ENCODE assay signal across 14 mouse cellular contexts in the genomic region with DNA sequence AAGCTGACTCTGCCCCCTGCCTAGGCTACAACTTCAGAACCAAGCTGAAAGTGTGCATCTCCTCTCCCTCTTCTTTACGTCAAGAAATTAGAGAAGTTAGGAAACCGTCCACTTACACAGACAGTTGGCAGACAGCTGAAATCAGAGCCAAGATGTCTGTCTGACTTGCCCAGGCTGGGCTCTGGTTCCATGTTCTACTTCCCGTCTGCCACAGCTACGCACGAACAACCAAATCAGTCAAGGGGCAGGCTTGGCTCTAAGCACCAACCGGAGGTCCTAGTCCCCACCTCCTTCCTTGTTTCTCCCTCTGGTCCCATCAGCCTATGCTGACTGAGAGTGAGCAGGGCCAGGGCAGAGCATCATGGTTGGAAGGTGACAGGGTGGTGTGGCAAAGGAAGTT.
A peak's percentile ranks its signal among the peaks of the same experiment; 100 is the strongest.
DNase-seq lines count a peak whose midpoint lies in the region; ATAC-seq and TF ChIP-seq lines count a peak whose summit lies in the region.
"Had no signal": no experiment of that assay in that cellular context is flagged by ENCODE, and none has a peak within 500 bp of the region (broad histone marks: within the 10 kb centered on the region; RNA-seq: fewer than 3 reads in every experiment).

No protein-coding gene starts in this region.

- H3K9me3 ChIP-seq in liver, embryonic 11.5 days (ENCODE audit: control insufficient read depth, low read length): no peaks in the 10 kb centered on the region
- no peaks in the 10 kb centered on the region for H3K9me3 ChIP-seq in intestine, postnatal 0 days (ENCODE audit: control insufficient read depth)
- H3K9me3 ChIP-seq: limb, embryonic 13.5 days had no signal

- 59% methylated on average over 6 of the region's 6 CpGs for WGBS in liver, adult 2 months
- 53% methylated on average over 6 of the region's 6 CpGs for WGBS in liver, embryonic 11.5 days
- 71% methylated on average over 6 of the region's 6 CpGs for WGBS in intestine, postnatal 0 days

- no peak for ATAC-seq in liver, embryonic 11.5 days (replicated peaks; ENCODE audit: low FRiP score)
- peak; percentile 73 for ATAC-seq in common myeloid progenitor, adult 5-6 weeks (replicated peaks; ENCODE audit: low read depth, poor library complexity, severe bottlenecking)
- ATAC-seq in intestine, postnatal 0 days: no peak
- ATAC-seq: intestine, embryonic 16.5 days had no signal

- H3K79me2 ChIP-seq in liver, adult 2 months (ENCODE audit: control insufficient read depth, insufficient read depth, low read length): peaks cover 32% of the 10 kb centered on the region; the same call in 1 of the 2 replicates

- no peak overlapping the region for H3K4me3 ChIP-seq in liver, adult 2 months (ENCODE audit: insufficient read depth, low read depth, low read length)
- H3K4me3 ChIP-seq in liver, embryonic 11.5 days (ENCODE audit: low read depth, low read length): no peak overlapping the region
- H3K4me3 ChIP-seq in intestine, postnatal 0 days (ENCODE audit: low read depth, low read length): no peak overlapping the region
- H3K4me3 ChIP-seq: limb, embryonic 13.5 days had no signal

- no peak for TF ChIP-seq POLR2A in liver, adult 2 months (IDR thresholded peaks at IDR 0.05; ENCODE audit: extremely low read depth, insufficient read depth, low read length)

- no peak overlapping the region for H3K9ac ChIP-seq in liver, adult 2 months (ENCODE audit: low read depth, low read length)
- H3K9ac ChIP-seq in liver, embryonic 11.5 days (ENCODE audit: low read depth, low read length): no peak overlapping the region
- no peak overlapping the region for H3K9ac ChIP-seq in intestine, postnatal 0 days (ENCODE audit: low read depth, low read length)
- H3K9ac ChIP-seq: limb, embryonic 13.5 days had no signal

- no peaks in the 10 kb centered on the region for H3K27me3 ChIP-seq in liver, adult 2 months (ENCODE audit: control insufficient read depth, insufficient read depth, low read length)
- H3K27me3 ChIP-seq in liver, embryonic 11.5 days (replicated peaks; ENCODE audit: control insufficient read depth, insufficient read depth, low read length): no peaks in the 10 kb centered on the region
- H3K27me3 ChIP-seq in intestine, postnatal 0 days (replicated peaks; ENCODE audit: control insufficient read depth, insufficient read depth, low read length): no peaks in the 10 kb centered on the region
- H3K27me3 ChIP-seq: limb, embryonic 13.5 days had no signal

- H3K4me1 ChIP-seq in liver, adult 2 months (ENCODE audit: control insufficient read depth, insufficient read depth, low read length): peaks cover 39% of the 10 kb centered on the region
- peaks cover 42% of the 10 kb centered on the region for H3K4me1 ChIP-seq in liver, embryonic 11.5 days (replicated peaks; ENCODE audit: control insufficient read depth, insufficient read depth, low read length)
- H3K4me1 ChIP-seq in intestine, postnatal 0 days (replicated peaks; ENCODE audit: control insufficient read depth, insufficient read depth, low read length): no peaks in the 10 kb centered on the region

- H3K36me3 ChIP-seq in liver, adult 2 months (ENCODE audit: control insufficient read depth, insufficient read depth, low read length): peaks cover 9% of the 10 kb centered on the region; the same call in 1 of the 2 replicates
- H3K36me3 ChIP-seq in liver, embryonic 11.5 days (ENCODE audit: control insufficient read depth, insufficient read depth, low read length): no peaks in the 10 kb centered on the region
- H3K36me3 ChIP-seq in intestine, postnatal 0 days (ENCODE audit: control insufficient read depth, insufficient read depth): no peaks in the 10 kb centered on the region
- H3K36me3 ChIP-seq: limb, embryonic 13.5 days had no signal

- DNase-seq in gastrocnemius, adult 18-20 months (ENCODE audit: low spot score): peak; percentile 60
- DNase-seq in gastrocnemius, postnatal 25 days: no peak
- DNase-seq in liver, adult 2 months (ENCODE audit: extremely low read depth, low read depth, low spot score): no peak
- no peak for DNase-seq in liver, embryonic 11.5 days (ENCODE audit: low spot score)
- DNase-seq in monocyte, adult 2 months (ENCODE audit: low read depth in 1 of 2, low spot score in 2 of 2): peak; percentile 43 to 62
- no peak for DNase-seq in spleen, postnatal 10 days (ENCODE audit: low spot score in 2 of 2)
- DNase-seq: adrenal gland, postnatal 10 days; B cell, adult 2 months; cerebellum, adult 9-11 months; gastrocnemius, postnatal 10 days had no signal

- peak overlapping the region; percentile 32 for H3K27ac ChIP-seq in liver, adult 2 months (replicated peaks; ENCODE audit: insufficient read depth, low read depth, low read length)
- H3K27ac ChIP-seq in liver, embryonic 11.5 days (ENCODE audit: low read depth, low read length): no peak overlapping the region
- H3K27ac ChIP-seq in intestine, postnatal 0 days (ENCODE audit: low read depth, low read length): no peak overlapping the region
- H3K27ac ChIP-seq: limb, embryonic 13.5 days had no signal

- H3K4me2 ChIP-seq in liver, embryonic 11.5 days: no peak overlapping the region
- H3K4me2 ChIP-seq in intestine, postnatal 0 days (replicated peaks; ENCODE audit: low read depth): no peak overlapping the region
- H3K4me2 ChIP-seq: limb, embryonic 13.5 days had no signal

- no peak for TF ChIP-seq CTCF in liver, adult 2 months (IDR thresholded peaks at IDR 0.05; ENCODE audit: low read depth, low read length)
- no peak for TF ChIP-seq CTCF in intestine, postnatal 0 days (IDR thresholded peaks at IDR 0.05; ENCODE audit: low read depth)

Comparison
In these comparisons a context has a peak if more than half of its experiments do, and no peak if none do; other contexts are left out.
1. DNase-seq: peak in gastrocnemius, adult 18-20 months (single experiment) and monocyte, adult 2 months (2 of 2); none in gastrocnemius, postnatal 25 days (single experiment), liver, adult 2 months (single experiment), liver, embryonic 11.5 days (single experiment) and spleen, postnatal 10 days (0 of 2).